Mouse (Mus musculus) urinary bladder, postnatal 4 days (tissue): ENCODE results near the gene Vmo1.
"Not testable (repeated sequence)": the region's sequence is repeated elsewhere in the genome, so short reads cannot be mapped to it uniquely, and the experiment has no call there.

ENCODE experiments used
- DNase-seq, 2 experiments: peaks; one replicate each; pipeline ENCODE4 v3.0.0; 2021 to 2022; ENCODE audit warnings: low spot score in 2 of 2

Gene Vmo1

DNA sequence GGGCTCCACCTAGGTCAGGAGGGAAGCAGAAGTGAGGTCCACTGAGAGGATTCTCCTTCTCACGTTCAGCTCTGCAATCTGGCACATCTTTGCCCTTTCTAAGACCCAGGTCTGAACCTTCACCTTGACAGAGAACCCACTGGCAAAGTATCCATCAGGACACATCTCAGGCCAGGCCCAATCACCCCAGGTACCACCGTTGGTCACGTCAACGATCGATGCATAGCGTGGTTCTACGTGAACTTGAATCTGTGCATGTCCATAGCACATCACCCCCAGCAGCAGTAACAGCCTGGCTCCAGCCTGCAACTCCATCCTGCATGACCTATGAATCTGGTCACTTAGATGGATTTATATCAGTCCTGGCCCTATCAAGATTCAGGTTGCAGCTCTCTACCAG is at the start of gene Vmo1:
Gene Vmo1, minus strand, starts transcription at position 329 of the 400 bp plus-strand sequence.
- DNase-seq = no peak

DNA sequence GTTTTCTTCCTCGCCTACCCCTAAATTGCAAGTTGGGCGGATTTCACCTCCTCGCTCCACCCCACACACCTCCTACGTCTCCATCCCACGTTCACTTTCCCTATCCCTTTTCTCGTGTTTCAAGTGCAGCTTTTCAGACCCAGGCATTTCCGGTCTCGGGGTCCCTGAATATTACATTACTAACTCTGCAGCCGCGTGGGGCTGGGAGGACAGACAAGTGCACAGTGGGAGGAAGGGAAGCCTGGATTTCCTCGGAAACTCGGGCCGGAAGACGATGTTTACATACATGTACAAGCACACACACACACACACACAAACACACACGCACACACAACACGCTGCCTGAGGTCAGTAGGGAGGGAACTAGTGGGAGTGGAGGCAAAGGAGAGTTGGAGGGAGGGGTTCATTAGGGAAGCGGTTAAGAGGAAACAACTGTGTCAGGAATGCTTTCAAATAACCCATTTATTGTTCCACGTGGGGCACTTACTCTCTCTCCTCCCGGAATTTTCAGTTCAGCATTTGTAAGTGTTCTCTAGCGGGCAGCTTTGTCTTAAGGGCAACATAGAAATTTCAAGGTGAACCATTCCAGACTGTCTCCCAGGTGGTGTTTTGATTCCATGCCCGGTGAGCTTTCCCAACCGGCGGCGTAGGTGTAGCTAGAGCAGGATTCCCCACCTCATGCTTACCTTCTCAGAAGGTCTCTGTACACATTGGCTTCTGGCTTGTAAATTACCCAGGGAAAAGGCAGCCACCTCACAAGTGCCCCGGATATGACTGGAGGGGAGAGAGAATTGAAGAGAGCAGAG is 49.3 kb upstream of the Vmo1 start:
- peak in 1 of 2 experiments; percentile 26 for DNase-seq

DNA sequence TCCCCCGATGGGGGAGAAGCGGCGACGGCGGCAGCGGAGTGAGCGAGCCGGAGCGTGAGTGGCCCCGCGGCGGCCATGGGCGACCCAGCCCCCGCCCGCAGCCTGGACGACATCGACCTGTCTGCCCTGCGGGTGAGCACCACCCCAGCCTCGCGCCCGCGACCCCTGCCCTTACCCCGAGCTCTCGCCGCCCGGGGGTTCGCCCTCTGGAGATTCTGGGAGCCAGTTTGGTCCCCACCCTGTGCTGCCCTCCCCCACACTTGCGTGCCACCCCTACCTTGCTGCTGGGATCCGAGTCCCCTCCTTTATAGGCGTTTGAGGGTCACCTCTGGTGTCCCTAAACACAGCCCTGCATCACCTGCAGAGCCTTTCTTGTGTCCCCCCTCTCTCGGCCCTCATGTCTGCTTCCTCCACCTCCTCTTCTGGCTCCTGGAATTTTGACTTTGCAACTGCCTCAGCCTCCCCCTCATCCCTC is 48.6 kb upstream of the Vmo1 start:
- no peak for DNase-seq

DNA sequence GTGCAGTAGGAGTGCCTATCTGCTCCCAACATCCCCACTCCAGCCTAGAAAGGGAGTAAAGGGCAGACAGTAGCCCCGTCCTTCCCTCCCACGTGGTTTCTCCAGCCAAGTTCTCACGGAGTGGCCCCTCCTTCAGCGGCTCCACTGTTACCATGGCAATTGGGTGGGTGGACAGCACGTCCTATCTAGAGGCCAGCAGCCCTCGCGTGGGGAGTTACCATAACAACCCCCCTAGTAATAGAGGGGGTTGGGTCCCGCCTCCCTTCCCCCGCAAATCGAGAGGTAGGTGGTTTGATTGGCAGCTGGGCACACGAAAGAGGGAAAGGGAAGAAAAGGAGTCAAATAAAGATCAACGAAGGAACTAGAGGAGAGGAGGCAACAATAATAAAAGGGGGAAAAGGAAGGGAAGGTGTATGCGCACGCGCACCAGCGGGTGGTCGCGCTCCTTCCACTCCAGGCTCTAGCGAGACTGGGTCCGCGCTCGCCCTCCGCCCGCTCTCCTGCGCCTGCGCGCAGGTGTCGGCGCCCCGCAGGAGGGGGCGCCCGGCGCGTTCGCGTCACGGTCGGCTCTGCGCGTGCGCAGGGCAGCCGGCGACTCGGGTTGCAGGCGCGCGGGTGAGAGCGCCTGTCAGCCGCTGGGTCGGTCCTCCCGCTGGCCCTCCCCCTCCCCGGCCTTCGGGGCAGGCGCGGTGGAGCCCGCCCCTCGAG is 48.0 kb upstream of the Vmo1 start, which contains the start of gene Mink1:
Gene Mink1, plus strand, starts transcription at position 595 of the 708 bp plus-strand sequence.
- peak; percentile 87 to 89 for DNase-seq

DNA sequence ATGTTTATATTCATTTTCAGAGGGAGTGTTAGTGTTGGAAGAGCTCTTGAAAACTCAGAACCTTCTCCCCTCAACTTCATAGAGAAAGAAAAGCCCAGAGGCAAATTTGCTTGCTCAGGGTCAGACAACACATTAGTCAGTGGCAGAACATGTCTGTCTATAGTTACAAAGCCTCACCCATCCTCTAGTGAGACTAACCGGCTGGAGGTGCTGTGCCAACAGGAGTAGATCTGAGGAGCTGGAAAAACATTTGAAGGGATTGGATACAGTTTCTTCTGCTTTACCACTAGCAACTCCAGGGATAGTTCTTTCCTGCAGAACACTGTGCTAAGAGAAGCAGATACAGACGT is 47.5 kb upstream of the Vmo1 start:
- DNase-seq = no peak

DNA sequence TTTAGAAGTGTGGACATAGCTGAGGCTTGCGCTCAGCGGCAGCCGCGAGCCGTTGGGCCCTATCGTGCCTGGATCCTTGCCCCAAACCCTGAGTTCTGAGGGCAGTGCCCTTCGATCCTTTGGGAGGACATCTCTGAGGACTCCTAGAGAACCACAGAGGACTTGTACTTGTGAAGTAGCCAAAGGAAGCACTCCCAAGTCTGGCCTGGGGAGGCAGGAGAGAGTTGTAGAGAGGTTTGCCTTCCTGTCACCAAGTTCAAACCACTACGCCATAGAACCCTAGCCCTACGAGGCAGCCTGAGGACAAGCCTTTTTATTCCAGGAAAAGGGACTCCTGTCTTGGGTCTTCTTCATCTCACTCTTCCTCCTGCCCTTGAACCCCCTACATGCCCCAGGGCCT is 43.1 kb upstream of the Vmo1 start:
- DNase-seq = no peak

DNA sequence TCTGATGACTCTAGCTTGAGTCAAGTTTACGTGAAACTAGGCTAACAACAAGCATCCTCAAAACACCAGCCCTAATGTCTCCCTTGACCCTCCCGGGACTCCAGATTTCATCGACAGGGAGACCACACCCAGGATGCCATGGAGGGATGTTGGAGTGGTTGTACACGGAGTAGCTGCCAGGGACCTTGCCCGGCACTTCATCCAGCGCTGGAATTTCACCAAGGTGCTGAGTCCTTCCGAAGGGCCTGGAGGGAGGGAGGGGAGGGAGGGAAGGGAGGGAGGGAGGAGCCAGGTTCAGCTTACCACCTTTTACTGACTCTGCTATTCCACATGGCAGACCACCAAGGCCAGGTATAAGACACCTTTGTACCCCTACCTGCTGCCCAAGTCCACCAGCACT is 39.5 kb upstream of the Vmo1 start:
- no peak for DNase-seq

DNA sequence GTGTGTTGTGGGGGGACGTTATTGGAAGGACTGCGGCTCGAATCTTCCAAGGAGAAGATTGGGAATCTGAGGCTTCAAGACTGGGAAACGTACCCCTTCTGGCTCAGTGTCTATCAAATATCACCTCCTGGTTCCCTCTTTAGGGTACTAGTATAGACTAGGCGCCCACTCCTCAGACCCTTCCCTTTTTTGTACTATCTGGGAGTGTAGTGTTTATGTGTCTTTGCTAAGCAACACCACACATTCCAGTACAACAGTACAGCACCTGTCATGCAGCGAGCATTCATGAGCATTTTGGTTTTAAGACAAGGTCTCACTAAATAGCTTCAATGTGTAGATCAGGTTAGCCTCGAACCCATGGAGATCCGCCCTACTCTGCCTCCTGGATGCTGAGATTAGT is 37.1 kb upstream of the Vmo1 start:
- DNase-seq = no peak

DNA sequence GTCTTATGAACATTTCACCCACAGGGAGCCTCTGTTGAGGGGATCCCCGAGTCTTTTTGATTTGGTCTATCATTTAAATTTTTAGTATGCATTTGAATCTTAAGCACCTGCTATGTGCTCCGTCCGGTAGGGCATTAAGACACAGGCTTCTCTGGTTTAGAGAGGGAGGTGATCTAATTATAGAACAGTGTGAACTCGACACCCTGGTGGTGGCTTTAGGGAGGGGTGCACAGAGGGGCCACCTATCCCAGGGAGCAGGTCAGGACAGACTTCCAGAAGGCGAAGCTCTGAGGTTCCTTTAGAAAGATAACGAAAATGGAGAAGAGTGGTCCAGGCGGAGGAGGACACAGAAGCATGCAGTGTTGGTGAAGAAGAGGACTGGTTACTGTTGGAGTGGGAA is 30.1 kb upstream of the Vmo1 start:
- DNase-seq = no peak

DNA sequence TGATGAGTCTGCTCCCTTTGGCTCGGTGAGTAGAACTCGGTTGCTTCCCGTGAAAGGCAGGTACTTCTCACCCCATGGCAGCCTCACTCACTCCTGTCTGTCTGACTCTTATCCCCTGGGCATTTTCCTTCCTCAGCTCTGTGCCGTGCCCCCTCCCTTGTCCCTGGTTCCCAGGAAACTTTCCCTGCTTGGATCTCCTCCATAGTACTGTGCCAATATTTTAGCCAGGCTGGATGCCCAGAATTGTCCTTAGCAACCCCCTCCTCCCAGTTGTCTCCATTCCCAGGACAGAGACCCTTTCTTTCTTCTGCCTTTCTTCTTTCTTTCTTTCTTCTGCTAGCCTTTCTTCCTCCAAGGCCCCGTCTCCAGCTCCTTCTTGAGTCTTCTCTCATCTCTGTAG is 27.0 kb upstream of the Vmo1 start:
- no peak for DNase-seq

DNA sequence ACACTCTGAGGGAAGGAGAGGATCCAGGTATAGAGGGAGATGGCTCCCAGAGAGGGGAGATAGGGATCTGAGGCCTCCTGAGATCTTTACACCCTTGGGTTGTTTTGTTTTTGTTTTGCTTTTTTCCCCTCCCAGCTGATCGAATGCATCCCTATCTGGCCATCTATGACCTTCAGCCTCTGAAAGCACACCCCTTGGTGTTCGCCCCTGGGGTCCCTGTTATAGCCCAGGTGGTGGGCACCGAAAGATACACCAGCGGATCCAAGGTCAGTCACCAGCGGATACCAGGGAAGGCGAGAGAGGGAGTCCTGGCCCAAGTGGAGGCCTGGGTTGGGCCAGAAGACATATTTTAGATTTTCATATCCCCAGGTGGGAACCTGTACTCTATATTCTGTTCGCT is 26.5 kb upstream of the Vmo1 start:
- DNase-seq = no peak

DNA sequence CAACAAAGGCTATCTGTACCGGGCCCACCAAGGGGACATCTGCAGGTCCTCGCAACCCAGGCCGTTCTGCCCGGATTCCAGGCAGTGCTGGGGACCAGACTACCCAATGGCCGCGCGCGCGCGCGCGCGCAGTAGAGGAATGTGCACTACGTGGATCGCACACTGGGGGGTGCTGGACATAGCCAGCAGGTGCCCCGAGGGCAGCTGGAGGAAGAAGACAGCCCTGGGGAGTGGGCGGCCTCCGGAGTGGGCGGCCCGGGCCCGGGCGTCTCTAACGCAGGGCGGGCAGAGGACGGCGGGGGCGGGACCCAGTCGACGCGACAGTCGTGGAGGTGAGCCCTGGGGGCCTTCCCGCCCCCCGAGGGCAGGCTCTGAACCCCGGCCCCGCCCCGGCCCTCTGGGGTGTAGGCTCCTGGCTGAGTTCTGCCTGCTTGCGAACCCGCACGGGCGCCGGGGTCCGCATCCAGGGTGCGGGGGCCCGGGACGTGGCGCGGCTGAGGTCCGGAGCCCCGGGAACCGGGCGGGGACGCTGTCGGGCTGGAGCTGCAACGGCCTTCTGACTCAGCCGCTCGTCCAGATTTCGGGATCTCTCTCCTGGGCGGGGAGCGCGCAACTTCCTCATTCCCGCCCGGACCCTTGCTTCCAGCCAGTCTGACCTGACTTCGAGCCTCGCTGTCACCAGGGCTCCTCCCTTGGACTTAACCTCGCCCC is 25.6 kb upstream of the Vmo1 start, which contains the start of gene Pld2:
Gene Pld2, plus strand, starts transcription at position 188 of the 711 bp plus-strand sequence.
- peak; percentile 87 to 88 for DNase-seq

DNA sequence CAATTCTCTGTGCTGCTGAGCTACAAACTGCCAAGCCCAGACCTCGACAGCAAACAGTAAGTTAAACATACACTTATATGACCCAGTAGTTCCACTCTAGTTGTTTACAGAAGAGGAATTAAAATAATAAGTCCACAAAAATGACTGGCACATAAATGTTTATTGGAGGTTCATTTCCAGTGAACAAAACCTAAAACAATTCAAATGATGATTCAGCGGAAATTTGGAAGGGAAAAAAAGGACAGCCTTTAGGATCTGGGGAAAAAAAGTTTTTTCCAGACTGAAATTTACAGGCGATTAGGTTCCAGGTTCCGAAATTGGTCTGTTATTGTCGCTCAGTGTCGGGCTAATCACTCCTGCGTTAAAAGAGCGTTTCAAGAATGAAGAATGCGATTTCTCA is 25.0 kb upstream of the Vmo1 start:
- no peak for DNase-seq

DNA sequence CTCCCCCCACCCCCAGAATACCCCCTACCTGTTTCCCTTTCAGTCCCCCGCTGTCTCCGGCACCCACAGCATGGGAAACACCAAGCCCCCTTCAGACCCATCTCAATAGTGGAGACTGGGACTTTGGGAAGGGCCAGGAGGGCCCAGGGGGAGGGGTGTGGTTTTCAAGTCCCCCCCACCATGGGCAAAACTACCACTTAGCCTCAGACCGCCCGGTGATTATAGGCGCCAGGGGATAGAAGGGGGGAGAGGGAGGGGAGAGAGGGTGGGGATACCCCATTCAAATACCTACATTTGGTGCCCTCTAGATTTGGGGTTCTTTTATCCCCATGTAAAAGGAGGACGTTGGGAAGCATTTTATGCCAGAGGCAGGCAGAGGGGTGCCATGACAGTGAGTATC is 18.4 kb upstream of the Vmo1 start, which contains the start of gene Gm40193:
Gene Gm40193, minus strand, starts transcription at position 101 of the 400 bp plus-strand sequence.
- DNase-seq = no peak

DNA sequence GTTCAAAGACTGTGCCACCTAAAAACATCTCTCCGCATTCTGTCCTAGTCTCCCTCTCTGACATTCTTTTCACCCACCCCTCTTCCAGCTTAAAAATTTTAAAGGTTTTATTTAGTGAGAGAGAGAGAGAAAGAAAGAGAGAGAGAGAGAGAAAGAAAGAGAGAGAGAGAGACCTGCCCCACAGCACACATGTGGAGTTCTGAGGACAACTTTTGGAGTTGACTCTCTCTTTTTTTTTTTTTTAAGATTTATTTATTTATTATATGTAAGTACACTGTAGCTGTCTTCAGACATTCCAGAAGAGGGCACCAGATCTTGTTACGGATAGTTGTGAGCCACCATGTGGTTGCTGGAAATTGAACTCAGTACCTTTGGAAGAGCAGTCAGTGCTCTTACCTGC is 16.6 kb upstream of the Vmo1 start:
- DNase-seq = not testable (repeated sequence)

DNA sequence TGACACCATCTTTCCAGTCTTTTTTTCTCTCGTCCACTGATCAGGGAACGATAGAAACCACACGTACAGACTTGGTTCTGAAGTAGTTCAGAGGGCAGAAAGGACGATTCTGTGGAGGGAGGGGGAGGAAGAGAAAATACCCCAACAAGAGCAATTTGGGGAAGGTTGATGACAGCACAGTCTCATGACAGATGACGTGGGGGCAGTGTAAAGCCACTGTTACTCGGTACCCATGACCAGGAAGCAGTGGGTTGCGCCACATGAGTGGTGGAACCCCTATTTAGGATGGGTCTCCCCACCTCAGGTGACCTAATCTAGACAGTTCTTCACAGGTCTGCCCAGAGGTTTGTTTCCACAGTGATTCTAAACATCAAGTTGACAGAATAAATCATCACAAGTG is 14.2 kb upstream of the Vmo1 start:
- DNase-seq = no peak

DNA sequence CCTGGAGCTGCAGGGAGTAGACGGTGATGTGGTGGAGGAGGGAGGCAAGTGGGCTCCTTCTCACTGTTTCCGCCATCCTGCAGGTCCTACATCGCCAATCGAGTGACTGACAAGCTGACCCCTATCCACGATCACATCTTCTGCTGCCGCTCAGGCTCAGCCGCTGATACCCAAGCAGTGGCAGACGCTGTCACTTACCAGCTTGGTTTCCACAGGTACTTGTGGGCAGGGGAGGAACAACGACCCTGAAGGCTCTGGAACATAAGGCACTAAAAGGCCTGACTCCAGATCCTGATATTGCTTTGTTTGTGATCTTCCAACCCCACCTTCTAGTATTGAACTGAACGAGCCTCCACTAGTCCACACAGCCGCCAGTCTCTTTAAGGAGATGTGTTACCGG is 11.8 kb upstream of the Vmo1 start:
- no peak for DNase-seq

DNA sequence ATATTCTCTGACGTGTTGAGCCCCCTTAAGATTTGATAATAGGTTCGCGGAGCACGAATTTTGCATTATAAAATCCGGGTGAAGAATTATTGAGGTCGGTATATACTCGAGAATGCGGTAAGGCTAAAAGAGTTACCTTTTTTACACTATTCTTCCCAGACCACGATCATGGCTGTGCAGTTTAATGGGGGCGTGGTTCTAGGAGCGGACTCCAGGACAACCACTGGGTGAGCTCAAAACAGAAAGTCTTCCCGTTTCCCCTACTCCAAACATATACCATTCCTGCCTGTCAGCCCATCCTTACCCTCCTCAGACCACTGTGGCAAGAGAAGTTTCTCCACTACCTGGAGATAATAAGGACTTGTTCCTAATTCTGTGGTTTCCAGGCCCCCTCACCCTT is 11.3 kb upstream of the Vmo1 start:
- no peak for DNase-seq

DNA sequence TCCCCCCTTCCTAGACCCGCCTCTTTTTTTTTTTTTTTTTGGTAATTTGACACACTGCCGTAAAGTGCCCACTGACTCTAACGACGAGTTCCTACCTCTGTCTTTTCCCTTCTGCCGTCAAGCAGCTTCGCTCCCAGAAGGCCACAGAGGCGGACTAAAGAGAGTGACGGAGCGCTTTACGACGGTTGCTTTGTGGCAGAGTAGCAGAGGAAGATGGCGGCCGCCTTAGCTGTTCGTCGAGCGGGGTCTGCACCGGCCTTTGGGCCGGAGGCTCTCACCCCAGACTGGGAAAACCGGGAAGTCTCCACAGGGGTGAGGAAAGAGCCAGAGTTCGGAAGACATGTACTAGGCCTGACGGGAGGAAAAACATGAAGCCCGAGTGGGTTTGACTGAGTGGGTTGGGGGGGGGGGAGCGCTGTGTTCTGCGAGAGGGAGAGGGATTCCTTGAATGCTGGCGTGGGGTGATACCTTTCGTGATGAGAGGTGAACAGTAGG is 10.8 kb upstream of the Vmo1 start, which contains the start of gene Psmb6:
Gene Psmb6, plus strand, starts transcription at position 184 of the 495 bp plus-strand sequence.
- peak; percentile 85 to 87 for DNase-seq

DNA sequence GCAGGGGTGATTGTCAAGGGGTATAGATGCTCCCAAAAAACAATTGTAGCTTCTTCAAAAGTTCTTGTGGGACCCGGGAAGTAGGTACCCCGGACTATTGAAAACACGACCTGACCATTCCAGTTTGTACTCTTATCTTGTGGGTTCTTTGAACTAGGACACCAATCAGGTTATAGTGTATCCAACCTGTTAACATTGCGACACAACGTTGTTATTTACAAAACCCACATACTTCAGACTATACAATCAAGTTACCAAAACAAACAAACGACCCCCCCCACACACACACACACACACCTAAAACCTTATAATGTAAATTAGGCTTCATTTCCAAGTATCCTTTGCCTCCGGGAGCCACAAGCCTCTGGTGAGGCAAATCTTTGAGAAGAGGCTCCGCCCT is 10.4 kb upstream of the Vmo1 start:
- DNase-seq = no peak

DNA sequence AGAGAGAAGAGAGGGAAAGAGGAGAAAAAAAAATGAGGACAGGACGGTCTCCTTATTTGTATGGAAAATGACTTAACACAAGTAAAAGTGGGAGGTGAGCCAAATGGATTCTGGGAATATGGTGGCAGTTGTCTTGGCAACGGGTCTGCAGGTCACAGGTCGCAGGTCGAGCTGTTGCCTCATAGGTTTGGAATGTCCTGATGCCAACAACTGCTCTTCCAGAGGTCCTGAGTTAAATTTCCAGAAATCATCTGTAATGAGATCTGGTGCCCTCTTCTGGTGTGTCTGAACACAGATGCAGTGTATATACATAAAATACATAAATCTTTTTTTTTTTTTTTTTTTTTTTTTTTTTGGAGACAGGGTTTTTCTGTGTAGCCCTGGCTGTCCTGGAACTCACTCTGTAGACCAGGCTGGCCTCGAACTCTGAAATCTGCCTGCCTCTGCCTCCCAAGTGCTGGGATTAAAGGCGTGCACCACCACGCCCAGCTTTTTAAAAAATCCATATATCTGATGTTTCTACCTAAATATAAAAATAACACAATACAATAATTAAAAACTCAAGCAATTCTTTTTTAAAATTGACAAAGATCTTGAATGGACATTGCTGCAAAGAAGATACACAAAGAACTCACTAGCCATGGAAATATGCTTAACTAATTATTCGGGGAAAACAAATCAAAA is 9.0 kb upstream of the Vmo1 start:
- DNase-seq = not testable (repeated sequence)
